Mouse (Mus musculus): Measurements from ENCODE around the gene Gm10277.

Gm10277 gene

DNA sequence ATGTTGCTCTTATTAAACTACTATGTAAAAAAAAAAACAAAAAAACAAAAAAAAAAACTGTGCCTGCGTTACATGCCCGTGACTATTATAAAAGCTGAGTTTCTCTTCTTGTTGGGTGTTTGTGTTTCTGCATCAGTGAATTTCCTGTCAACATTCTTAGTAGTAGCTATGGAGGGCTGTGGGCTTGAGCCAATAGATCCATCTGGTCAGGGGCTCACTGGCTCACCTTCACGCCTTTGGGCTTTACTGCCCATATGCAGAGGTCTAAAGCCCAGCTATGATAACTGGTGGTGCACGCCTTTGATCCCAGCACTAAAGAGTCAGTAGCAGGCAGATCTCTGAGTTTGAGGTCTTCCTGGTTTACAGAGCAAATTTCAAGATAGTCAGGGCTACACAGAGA lies 18.1 kb downstream of the Gm10277 start:
- DNase-seq: no peak

DNA sequence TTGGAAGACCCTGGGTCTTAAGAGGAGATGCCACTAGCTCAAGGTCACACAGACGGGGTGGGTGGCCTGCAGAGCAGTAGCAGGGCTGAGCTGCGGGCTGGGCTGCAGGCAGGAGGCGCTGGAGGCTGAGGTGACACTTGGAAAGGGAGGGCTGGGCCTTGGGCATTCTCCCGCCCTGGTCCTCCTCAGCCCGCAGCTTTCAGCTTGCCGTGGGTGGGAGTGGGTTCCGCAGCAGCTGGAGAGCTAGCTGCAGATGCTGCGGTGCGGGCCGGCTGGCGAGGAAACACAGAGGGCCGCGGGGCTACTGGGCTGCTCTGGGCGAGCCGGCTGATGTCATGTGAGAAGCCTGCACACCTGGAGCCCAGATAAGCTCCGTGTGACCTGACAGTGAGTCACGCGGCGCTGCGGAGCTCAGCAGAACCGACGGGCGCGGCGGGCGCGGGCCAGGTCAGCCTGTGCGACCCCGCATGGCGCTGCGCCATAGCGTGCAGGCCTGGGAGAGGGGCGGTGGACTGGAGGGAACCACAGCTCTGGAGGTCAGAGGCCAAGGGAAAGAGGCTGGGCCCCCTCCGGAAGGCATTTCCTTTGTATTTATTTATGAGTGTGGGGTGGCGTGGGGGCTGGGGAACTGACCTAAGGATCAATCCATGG lies 21.1 kb downstream of the Gm10277 start:
- DNase-seq: peak; percentile 81

DNA sequence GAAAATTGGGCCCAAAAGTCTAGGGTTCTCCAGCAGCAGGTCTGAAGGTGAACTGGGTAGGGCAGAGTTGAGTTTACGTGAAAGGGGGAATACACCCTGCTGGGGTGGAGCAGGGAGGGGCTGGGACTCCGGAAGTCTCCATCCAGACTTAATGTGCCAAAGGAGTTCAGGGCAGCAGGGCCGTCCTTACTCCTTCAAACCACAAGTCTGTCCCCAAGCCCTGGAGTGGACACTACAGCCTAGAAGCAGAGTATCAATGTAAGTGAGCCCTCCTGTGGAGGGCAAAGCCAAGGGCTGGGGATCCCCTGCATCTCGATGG lies 22.1 kb downstream of the Gm10277 start:
- no peak for DNase-seq

DNA sequence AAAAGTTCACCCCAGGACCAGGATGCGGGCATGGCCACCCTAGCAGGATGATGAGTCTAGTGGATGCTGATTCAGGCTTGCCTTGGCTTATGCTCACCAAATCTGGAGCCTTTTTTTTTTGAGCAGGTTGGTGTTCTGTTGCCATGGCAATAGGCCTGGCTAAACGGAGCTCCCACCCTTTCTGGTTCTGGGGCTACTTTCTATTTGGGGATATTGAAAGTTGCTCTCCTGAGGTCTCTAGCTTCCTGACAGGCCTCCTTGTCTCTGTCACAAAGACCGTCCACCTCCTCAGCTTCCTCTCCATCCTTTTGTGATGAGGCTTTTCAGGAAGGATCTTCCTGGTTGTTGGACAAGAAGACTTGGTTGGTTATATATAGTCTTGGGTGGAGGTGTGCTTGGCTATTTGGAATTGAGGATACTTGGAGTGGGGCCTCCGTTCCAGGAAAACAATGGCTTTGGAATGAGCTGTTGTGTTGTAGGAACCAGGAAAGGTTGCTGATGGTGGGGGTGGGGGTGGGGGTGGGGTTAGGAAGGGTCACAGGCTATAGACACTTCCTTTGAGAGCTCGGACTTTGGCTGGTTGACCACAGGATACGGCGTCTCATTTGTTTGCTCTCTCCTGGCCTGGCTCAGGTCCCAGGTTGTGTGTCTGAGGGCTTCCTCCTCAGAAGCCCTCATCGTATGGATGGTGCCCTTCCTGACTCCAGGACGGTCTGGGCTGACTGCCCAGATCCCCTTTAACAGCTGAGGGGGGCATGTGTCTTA lies 22.7 kb downstream of the Gm10277 start:
- peak; percentile 56 for DNase-seq

DNA sequence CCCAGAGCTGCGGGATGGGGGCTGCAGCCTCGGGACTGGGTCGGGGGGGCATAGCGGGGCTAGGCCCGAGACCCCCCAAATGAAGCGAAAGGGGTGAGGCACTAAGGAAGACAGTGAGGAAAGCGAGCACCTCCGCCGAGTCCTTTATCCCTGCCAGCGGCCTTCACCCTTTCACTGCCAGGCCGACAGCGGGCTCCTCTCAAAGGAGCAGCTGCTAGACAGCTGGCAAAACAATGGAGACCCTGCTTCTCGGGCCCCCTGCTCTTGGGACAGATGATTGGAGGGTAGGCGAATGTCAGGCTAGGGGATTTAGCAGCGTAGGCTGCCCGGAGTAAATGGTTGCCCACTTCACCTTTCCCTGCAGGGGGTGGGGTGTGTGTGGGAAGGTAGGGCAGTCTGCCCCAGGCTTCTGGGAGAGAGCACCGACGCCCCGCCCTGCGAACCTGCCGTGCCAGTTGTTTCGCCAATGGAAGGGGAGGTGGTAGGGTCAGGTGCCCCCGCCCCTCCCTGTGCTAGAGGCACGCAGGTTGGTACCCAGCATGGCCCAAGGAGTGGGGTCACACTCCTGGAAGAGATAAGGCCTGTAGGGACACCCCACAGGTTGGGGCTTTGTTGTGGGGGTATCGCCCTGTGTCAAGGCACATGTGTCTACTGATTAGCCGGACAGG lies 23.7 kb downstream of the Gm10277 start:
- DNase-seq: peak; percentile 83

DNA sequence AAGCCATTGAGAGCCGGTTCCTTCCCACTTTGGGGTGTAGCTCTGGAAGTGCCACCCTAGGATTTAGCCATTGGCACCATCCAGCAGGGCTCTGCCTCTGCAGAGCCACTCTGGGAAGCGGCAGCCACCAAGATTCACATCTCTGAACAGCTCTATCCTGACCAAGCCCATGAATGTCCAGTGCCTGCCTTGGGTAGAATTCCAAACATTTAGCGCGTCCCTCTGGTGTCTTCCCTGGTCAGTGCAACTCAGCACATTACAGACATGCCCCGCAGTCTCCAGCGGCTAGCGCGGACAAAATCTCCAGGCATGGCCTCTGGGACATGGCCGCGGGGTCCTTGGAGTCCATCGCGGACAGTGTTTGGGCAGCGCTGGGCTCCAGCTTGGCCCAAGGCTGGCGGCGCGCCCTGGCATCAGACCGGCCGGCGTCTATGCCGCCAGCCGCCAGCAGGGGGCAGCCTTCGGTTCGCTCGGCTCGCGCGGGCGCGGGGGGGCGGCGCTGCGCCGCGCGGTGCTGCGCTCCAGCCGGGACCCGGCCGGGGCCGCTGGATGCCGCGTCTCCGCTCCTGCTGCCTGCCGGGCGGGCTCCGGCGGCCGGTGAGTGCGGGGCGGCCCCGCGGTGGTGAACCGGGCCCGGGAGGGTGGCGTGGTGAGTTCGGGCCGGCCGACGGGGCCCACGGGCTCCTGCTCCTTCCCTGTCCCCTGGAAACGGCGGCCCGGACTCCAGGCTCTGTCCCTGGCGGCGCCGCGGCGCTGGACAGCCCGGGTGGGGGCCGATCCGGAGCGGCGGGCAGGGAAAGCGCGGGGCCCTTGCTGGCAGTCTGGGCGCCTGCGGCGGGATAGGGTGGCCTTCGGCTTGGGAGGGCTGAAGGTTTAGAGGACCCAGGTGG lies 24.5 kb downstream of the Gm10277 start, which contains the start of gene Myo18a:
Gene Myo18a, plus strand, starts transcription at position 464 of the 890 bp plus-strand sequence.
- peak; percentile 88 for DNase-seq

DNA sequence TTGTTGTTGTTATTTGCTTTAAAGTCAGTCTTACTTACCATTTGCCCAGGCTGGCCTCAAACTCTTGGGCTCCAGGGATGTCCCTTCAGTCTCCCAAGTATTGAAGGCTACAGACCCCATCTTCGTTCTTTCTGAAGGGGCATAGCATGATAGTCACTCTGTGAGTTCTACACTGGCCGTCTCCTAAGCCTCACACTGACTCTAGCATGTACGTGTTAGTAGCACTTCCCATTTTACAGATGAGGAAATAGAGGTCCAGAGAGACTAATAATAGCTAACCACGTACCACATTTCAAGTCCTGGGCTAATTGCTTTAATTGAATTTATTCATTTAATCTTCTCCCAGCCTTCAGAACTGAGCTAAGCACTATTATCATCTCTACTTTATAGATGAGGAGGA lies 27.5 kb downstream of the Gm10277 start:
- no peak for DNase-seq

DNA sequence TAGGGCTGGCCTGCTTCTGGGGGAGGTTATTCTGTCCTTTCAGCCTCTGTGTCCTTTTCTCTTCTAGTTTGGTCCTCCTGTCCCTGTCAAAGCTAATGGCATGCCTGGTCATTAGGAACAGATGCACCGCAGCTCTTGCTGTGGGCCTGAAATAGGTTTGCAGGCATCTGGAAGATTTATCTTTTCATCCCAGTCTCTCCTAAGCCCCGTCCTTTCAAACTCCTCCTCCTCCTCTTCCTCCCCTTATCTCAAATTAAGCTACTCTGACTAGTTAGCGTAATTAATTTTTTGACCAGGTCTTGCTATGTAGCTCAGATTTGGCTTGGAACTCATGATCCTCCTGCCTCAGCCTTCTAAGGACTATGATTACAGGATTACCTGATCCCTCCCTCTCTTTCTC lies 34.1 kb downstream of the Gm10277 start:
- DNase-seq: peak; percentile 47

DNA sequence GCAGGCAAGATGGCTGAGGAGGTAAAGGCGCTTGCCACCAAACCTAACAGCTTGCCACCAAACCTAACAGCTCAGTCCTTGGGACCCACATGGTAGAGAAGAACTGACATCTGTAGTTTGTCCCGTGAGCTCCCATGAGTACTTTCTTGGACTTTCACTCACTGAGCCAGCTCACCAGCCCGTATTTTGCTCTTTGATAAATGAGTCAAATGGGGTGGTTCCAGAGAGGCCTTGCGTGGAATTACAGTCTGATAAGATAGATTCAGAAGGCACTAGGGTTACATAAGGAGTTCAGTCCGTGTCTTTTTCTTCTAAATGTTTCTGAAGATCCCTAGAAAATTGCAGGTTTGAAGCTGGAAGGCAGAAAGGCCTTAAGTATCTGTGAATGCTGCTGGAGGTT lies 35.0 kb downstream of the Gm10277 start:
- peak; percentile 74 for DNase-seq

DNA sequence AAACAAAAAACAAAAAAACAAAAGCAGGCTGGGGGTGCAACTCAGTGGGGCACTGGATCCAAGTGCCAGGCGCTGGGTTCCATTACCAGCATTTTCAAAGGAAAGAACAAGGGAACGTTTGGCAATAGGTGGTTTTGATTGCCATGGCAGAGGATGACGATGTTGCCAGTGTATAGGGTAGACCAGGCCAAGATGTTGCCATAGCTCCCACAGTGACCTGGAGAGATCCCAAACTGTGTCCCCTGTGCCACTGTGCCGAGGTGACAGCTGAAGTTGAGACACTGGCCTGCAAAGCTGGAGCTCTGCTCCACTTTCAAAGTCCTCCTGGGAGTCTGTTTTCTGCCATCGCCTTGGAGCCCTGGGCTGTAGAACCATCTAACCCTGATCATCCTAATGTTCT lies 38.6 kb downstream of the Gm10277 start:
- DNase-seq: no peak

DNA sequence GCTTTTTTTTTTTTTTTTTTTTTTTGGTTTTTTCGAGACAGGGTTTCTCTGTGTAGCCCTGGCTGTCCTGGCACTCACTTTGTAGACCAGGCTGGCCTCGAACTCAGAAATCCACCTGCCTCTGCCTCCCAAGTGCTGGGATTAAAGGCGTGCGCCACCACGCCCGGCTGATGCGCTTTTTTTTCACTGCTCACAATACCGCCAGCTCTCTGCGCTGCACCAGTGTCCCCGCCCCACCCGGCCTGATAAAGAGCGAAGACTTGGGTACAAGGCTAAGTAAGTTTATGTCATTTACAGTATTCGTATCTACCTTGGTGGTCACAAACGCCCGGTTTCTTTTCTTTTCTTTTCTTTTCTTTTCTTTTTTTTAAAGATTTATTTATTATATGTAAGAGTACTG lies 40.4 kb downstream of the Gm10277 start:
- DNase-seq: peak; percentile 68

DNA sequence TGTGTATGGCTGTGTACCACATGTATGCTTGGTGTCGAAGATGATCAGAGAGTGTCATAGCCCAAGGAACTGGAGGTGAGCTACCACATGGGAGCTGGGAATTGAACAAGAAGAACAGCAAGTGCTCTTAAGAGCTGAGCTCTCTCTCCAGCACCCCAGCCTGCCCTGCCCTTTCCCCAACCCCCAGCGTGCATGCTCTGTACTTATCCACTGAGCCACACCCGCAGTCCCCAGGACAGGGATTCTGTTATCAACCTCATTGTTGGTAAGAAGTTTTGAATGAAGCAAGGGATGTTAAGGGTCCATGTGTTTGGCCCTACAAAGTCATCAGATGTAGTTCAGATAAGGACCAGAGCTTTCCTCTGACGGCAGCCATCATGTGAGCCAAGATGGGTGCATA lies 40.9 kb downstream of the Gm10277 start:
- peak; percentile 67 for DNase-seq

DNA sequence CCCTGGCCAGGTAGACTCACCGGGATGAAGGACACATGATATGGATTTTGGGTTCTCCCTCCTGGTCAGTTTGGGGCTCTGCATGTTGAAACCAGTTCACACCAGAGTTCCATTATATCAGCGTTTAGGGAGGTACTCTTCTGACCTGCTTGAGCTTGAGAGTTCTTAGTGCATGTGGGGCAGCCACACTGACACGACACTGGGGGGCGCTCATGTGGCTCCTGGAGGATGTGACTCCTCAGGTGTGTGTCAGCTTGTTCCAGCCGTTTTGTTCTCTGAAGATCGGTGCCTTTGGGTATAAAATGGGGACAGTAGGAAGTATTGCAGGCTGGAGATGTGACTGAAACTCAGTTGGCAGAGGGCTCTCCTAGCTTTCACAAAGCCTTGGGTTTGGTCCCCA lies 43.6 kb downstream of the Gm10277 start:
- DNase-seq: peak; percentile 77

DNA sequence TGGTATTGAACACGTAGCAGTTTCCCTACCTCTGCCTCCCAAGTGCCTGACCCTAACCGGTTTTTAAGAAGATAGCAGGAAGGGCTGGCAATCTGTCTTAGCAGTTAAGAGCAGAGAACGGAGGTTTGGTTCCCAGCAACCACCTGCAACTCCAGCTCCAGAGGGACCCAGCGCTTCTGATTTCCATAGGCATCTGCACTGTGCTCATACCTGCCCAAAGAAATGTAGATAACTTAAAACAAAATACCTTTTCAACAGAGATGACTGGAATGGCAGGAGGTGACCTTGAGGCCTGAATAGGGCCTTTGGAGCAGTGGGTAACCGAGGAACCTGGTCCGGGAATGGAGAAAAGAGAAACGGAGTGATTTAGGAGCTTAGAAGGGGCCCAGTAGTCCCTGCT lies 49.0 kb downstream of the Gm10277 start:
- no peak for DNase-seq

DNA sequence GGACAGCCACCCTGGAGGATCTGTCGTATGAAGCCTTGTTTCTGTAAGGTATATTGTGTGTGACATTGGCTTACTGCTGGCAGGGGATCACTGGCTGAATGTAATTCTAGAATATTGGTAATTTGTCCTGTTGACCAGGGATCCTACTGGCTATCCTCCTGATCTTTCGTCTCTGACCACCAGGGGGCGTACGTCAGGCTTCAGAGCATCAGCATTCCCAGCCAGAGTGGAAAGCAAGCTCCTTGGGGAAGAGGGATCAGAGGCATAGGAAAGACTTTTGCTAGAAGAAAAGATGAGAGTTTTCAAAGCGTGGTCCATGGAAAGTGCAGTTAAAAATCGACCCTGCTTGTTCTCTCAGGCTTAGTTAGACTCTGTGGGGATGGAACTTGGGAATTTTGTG lies 50.3 kb downstream of the Gm10277 start:
- peak; percentile 87 for DNase-seq

All from liver (tissue).